Mouse (Mus musculus): ENCODE results near the gene Mthfd1l.
"Not testable (repeated sequence)": the region's sequence is repeated elsewhere in the genome, so short reads cannot be mapped to it uniquely, and the experiment has no call there.

Mthfd1l gene

GRCm38 (mm10) chr10:4159541-4160090 lies 186.7 kb downstream of the Mthfd1l start:
- no peak for DNase-seq

GRCm38 (mm10) chr10:4160242-4160785 lies 187.4 kb downstream of the Mthfd1l start:
- DNase-seq = peak in 1 of 2 experiments; percentile 42

GRCm38 (mm10) chr10:4162049-4162448 lies 189.1 kb downstream of the Mthfd1l start:
- DNase-seq = no peak

- DNase-seq = no peak
Measured at GRCm38 (mm10) chr10:4162976-4163375, 190.1 kb downstream of the Mthfd1l start.

GRCm38 (mm10) chr10:4164681-4165080 lies 191.8 kb downstream of the Mthfd1l start:
- DNase-seq = no peak

- DNase-seq = no peak
Measured at GRCm38 (mm10) chr10:4168222-4168798, 195.4 kb downstream of the Mthfd1l start.

GRCm38 (mm10) chr10:4174229-4174628 lies 201.3 kb downstream of the Mthfd1l start:
- DNase-seq = no peak

- DNase-seq = no peak
Measured at GRCm38 (mm10) chr10:4174717-4175116, 201.8 kb downstream of the Mthfd1l start.

- DNase-seq = no peak
Measured at GRCm38 (mm10) chr10:4177285-4177684, 204.4 kb downstream of the Mthfd1l start.

- DNase-seq = peak in 1 of 2 experiments; percentile 29
Measured at GRCm38 (mm10) chr10:4179049-4179790, 206.3 kb downstream of the Mthfd1l start.

- peak in 1 of 2 experiments; percentile 48 for DNase-seq
Measured at GRCm38 (mm10) chr10:4181953-4182352, 209.0 kb downstream of the Mthfd1l start.

- DNase-seq = no peak
Measured at GRCm38 (mm10) chr10:4182406-4182805, 209.5 kb downstream of the Mthfd1l start.

GRCm38 (mm10) chr10:4188614-4189402 lies 215.9 kb downstream of the Mthfd1l start:
- DNase-seq = peak; percentile 81 to 88

- DNase-seq = no peak
Measured at GRCm38 (mm10) chr10:4189422-4189821, 216.5 kb downstream of the Mthfd1l start.

- DNase-seq = no peak
Measured at GRCm38 (mm10) chr10:4198978-4199377, 226.1 kb downstream of the Mthfd1l start.

GRCm38 (mm10) chr10:4199926-4200325 lies 227.0 kb downstream of the Mthfd1l start:
- no peak for DNase-seq

GRCm38 (mm10) chr10:4200546-4201104 lies 227.7 kb downstream of the Mthfd1l start:
- no peak for DNase-seq

GRCm38 (mm10) chr10:4201141-4201540 lies 228.2 kb downstream of the Mthfd1l start:
- no peak for DNase-seq

- DNase-seq = not testable (repeated sequence)
Measured at GRCm38 (mm10) chr10:4203651-4204050, 230.7 kb downstream of the Mthfd1l start.

- DNase-seq = no peak
Measured at GRCm38 (mm10) chr10:4209040-4209439, 236.1 kb downstream of the Mthfd1l start.

GRCm38 (mm10) chr10:4210313-4211066 lies 237.6 kb downstream of the Mthfd1l start:
- DNase-seq = no peak

GRCm38 (mm10) chr10:4211067-4211447 lies 238.1 kb downstream of the Mthfd1l start:
- no peak for DNase-seq
